Mouse (Mus musculus): ENCODE results near the gene Scn2a.

Scn2a gene

GRCm38 (mm10) chr2:65620556-65621166, at the start of gene Scn2a:
Gene Scn2a, plus strand, starts transcription at chr2:65620771.
- no peak for DNase-seq (ENCODE audit: low spot score in 2 of 2)

- DNase-seq (ENCODE audit: low spot score in 2 of 2) = no peak
Measured at GRCm38 (mm10) chr2:65587679-65588078, 32.9 kb upstream of the Scn2a start.

GRCm38 (mm10) chr2:65607813-65608212, 12.8 kb upstream of the Scn2a start:
- DNase-seq (ENCODE audit: low spot score in 2 of 2) = no peak

- DNase-seq (ENCODE audit: low spot score in 2 of 2) = no peak
Measured at GRCm38 (mm10) chr2:65611887-65612286, 8.7 kb upstream of the Scn2a start.

GRCm38 (mm10) chr2:65619781-65620180, 790 bp upstream of the Scn2a start:
- DNase-seq (ENCODE audit: low spot score in 2 of 2) = no peak

GRCm38 (mm10) chr2:65621254-65621653, 683 bp downstream of the Scn2a start:
- DNase-seq (ENCODE audit: low spot score in 2 of 2) = no peak

- no peak for DNase-seq (ENCODE audit: low spot score in 2 of 2)
Measured at GRCm38 (mm10) chr2:65621838-65622237, 1.3 kb downstream of the Scn2a start.

- no peak for DNase-seq (ENCODE audit: low spot score in 2 of 2)
Measured at GRCm38 (mm10) chr2:65652636-65653035, 32.1 kb downstream of the Scn2a start.

GRCm38 (mm10) chr2:65657031-65657430, 36.5 kb downstream of the Scn2a start:
- DNase-seq (ENCODE audit: low spot score in 2 of 2) = no peak

- DNase-seq (ENCODE audit: low spot score in 2 of 2) = no peak
Measured at GRCm38 (mm10) chr2:65658430-65658829, 37.9 kb downstream of the Scn2a start.

- DNase-seq (ENCODE audit: low spot score in 2 of 2) = no peak
Measured at GRCm38 (mm10) chr2:65663892-65664291, 43.3 kb downstream of the Scn2a start.

- DNase-seq (ENCODE audit: low spot score in 2 of 2) = no peak
Measured at GRCm38 (mm10) chr2:65664481-65664880, 43.9 kb downstream of the Scn2a start.

GRCm38 (mm10) chr2:65665180-65665579, 44.6 kb downstream of the Scn2a start:
- DNase-seq (ENCODE audit: low spot score in 2 of 2) = no peak

- no peak for DNase-seq (ENCODE audit: low spot score in 2 of 2)
Measured at GRCm38 (mm10) chr2:65667590-65668436, 47.2 kb downstream of the Scn2a start.

GRCm38 (mm10) chr2:65668437-65669135, 48.0 kb downstream of the Scn2a start:
- DNase-seq (ENCODE audit: low spot score in 2 of 2) = no peak

- no peak for DNase-seq (ENCODE audit: low spot score in 2 of 2)
Measured at GRCm38 (mm10) chr2:65669561-65669960, 49.0 kb downstream of the Scn2a start.

GRCm38 (mm10) chr2:65670153-65670817, 49.7 kb downstream of the Scn2a start:
- no peak for DNase-seq (ENCODE audit: low spot score in 2 of 2)

GRCm38 (mm10) chr2:65679621-65680020, 59.0 kb downstream of the Scn2a start:
- no peak for DNase-seq (ENCODE audit: low spot score in 2 of 2)

- no peak for DNase-seq (ENCODE audit: low spot score in 2 of 2)
Measured at GRCm38 (mm10) chr2:65685151-65685550, 64.6 kb downstream of the Scn2a start.

GRCm38 (mm10) chr2:65690456-65691184, 70.0 kb downstream of the Scn2a start:
- no peak for DNase-seq (ENCODE audit: low spot score in 2 of 2)

GRCm38 (mm10) chr2:65694485-65694884, 73.9 kb downstream of the Scn2a start:
- no peak for DNase-seq (ENCODE audit: low spot score in 2 of 2)
